Mouse (Mus musculus) brain, embryonic 14.5 days (tissue): ENCODE data around the gene Mapk9.

Experiments used
- CTCF ChIP-seq: fragments of 200-500 bp; IDR thresholded peaks from 2 replicates; pipeline ENCODE4 v1.5.1; 2012; ENCODE audit warnings: inconsistent platforms, mild to moderate bottlenecking, moderate library complexity, borderline replicate concordance; ENCODE audit not compliant: insufficient read depth, insufficient read length; ENCODE audit errors: extremely low read depth
- POLR2A ChIP-seq: fragments of 200-500 bp; IDR thresholded peaks from 2 replicates; pipeline ENCODE4 v1.6.1; 2012; ENCODE audit warnings: mild to moderate bottlenecking, inconsistent platforms, borderline replicate concordance; ENCODE audit not compliant: poor library complexity, insufficient read depth, insufficient read length, severe bottlenecking; ENCODE audit errors: extremely low read depth

DNA sequence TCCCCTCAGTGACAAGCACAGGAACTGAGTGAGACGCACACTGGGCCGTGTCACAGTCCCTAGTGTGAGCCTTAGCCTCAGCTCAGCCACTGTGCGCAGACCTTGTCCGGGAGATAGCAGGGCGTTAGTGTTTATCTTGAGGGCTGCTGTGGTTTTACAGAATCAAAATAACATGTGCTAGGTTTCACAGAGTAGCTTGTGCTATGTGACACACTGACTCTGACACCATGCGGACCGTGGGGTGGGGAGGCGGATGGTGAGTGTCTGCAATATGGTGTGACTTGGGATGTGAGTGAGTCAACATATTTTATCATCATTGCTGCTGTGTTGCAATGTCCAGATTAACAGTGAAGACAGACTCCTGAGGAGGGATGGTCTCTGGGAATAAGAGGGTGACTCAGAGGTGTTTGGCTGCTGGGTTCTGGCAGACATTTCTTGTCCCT lies 35.4 kb upstream of the Mapk9 start:
- TF ChIP-seq POLR2A, result no peak
- TF ChIP-seq CTCF, result no peak
